Mouse (Mus musculus): ENCODE measurements at regions not wholly inside any gene's neighbourhood (a gene's known extent, or its start where the extent isn't known, plus 50 kb on each side); places are given as distances from the start of the nearest gene placed in this dataset.

- Histone ChIP-seq H3K4me1 (0 out of 2 replicates have a peak, but pooled peaks cover 4% of the 10 kb centered on the region), H3K4me2 (replicated peaks) (no peak overlapping the region), H3K9ac (replicated peaks) (no peak overlapping the region), H3K9me3 (no peaks in the 10 kb centered on the region), H3K36me3 (no peaks in the 10 kb centered on the region), H3K27ac (replicated peaks) (no peak overlapping the region), H3K4me3 (no peak overlapping the region), H3K27me3 (no peaks in the 10 kb centered on the region)
- 54% methylated on average over 1 of the region's 1 CpGs for WGBS
- ATAC-seq (replicated peaks) = no peak
These were observed 1122.8 kb upstream of the Slc10a2 start for GRCm38 (mm10) chr8:6227901-6228300.

DNA sequence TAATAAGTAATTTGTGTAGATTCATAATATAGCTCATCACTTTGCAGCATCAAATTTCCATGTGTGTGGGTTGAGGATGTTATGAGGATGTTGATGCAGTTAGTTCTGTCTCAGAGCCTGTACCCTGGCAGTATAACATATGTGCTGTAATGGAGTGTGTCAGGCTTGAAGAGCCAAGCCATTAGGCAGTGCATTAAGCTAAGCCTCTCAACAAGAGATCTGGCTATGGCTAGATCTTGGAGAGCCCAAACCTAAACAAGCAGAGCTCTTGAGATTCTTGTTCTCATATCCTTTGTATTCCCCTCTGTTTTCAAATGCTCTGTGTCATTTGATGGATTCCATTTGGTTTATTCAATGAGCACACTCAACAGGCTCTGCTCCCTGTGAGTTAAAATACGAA, 1120.0 kb upstream of the Slc10a2 start:
- 54% methylated on average over 1 of the region's 1 CpGs for WGBS

DNA sequence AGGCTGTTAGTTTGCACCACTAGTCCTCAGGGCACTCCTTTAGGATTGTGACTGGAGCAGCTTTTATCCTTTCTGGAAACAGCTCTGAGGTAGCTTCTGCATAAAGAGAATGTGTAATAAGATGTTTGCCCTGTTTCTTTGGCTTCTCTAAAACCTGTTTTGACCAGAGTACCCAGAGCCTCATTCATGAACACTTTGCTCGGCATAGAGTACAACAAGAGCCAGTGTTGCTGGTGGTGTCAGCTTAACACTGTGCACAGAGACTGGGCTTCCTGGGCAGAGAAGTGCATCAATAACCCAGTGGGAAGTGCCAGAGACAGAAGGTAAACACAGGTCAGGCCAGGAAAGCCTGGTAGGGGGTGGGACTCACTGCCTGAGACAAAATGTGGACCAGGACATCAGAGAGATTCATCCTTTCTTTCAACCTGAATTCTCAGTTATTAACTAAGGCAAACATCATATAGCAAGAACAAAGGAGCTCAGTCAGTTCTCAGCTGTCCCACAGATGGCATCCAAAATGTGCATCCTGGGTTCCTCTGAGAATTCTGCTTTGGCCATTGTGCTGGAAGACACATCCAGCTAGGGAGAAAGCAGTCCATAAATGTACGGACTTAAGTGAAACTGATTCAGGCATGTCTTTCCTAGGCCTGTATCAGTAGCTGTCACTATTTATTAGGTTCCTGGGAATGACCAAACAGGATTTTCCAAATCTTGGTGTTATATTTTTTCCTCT, 1102.6 kb upstream of the Slc10a2 start:
- H3K4me2 ChIP-seq (replicated peaks) = no peak overlapping the region
- H3K36me3 ChIP-seq = no peaks in the 10 kb centered on the region
- no peak overlapping the region for H3K4me3 ChIP-seq
- H3K27me3 ChIP-seq = no peaks in the 10 kb centered on the region
- ATAC-seq (replicated peaks) = peak; percentile 96
- H3K27ac ChIP-seq (replicated peaks) = no peak overlapping the region; the same call in 1 of the 2 replicates
- H3K9ac ChIP-seq (replicated peaks) = no peak overlapping the region
- peaks cover 7% of the 10 kb centered on the region for H3K4me1 ChIP-seq
- 24% methylated on average over 2 of the region's 2 CpGs for WGBS
- no peaks in the 10 kb centered on the region for H3K9me3 ChIP-seq

More for the DNA sequence above, 1120.0 kb upstream of the Slc10a2 start:
- H3K4me1 ChIP-seq = 0 out of 2 replicates have a peak, but pooled peaks cover 4% of the 10 kb centered on the region
- no peak overlapping the region for H3K27ac ChIP-seq (replicated peaks)
- H3K4me2 ChIP-seq (replicated peaks) = no peak overlapping the region
- no peak overlapping the region for H3K9ac ChIP-seq (replicated peaks)
- H3K4me3 ChIP-seq = no peak overlapping the region
- no peaks in the 10 kb centered on the region for H3K27me3 ChIP-seq
- H3K36me3 ChIP-seq = no peaks in the 10 kb centered on the region
- no peak for ATAC-seq (replicated peaks)
- no peaks in the 10 kb centered on the region for H3K9me3 ChIP-seq

- H3K27me3 ChIP-seq = no peaks in the 10 kb centered on the region
- peak; percentile 60; the same call in 1 of the 2 replicates for ATAC-seq (replicated peaks)
- no peak overlapping the region for H3K4me3 ChIP-seq
- no peak overlapping the region for H3K4me2 ChIP-seq (replicated peaks)
- H3K4me1 ChIP-seq = peaks cover 7% of the 10 kb centered on the region
- no peaks in the 10 kb centered on the region for H3K36me3 ChIP-seq
- no peak overlapping the region for H3K9ac ChIP-seq (replicated peaks)
- no peak overlapping the region; the same call in 1 of the 2 replicates for H3K27ac ChIP-seq (replicated peaks)
- H3K9me3 ChIP-seq = no peaks in the 10 kb centered on the region
- 13% methylated on average over 3 of the region's 3 CpGs for WGBS
These were observed 1099.0 kb upstream of the Slc10a2 start for GRCm38 (mm10) chr8:6204051-6204745.

GRCm38 (mm10) chr8:6191431-6191830, 1086.3 kb upstream of the Slc10a2 start:
- Histone ChIP-seq H3K4me3 (no peak overlapping the region), H3K4me1 (no peaks in the 10 kb centered on the region), H3K36me3 (no peaks in the 10 kb centered on the region), H3K27ac (replicated peaks) (no peak overlapping the region), H3K9ac (replicated peaks) (no peak overlapping the region), H3K27me3 (no peaks in the 10 kb centered on the region), H3K4me2 (replicated peaks) (no peak overlapping the region), H3K9me3 (no peaks in the 10 kb centered on the region)
- 97% methylated on average over 2 of the region's 2 CpGs for WGBS
- no peak for ATAC-seq (replicated peaks)

- WGBS = 80% methylated on average over 2 of the region's 2 CpGs
- no peak for ATAC-seq (replicated peaks)
- H3K27me3 ChIP-seq = no peaks in the 10 kb centered on the region
These were observed 1083.3 kb upstream of the Slc10a2 start for GRCm38 (mm10) chr8:6188422-6188821.

GRCm38 (mm10) chr8:6186561-6186960, 1081.4 kb upstream of the Slc10a2 start:
- H3K36me3 ChIP-seq = no peaks in the 10 kb centered on the region
- H3K27ac ChIP-seq (replicated peaks) = no peak overlapping the region
- no peak for ATAC-seq (replicated peaks)
- H3K4me2 ChIP-seq (replicated peaks) = no peak overlapping the region
- WGBS = 72% methylated on average over 1 of the region's 1 CpGs
- no peak overlapping the region for H3K9ac ChIP-seq (replicated peaks)
- no peaks in the 10 kb centered on the region for H3K4me1 ChIP-seq
- H3K9me3 ChIP-seq = no peaks in the 10 kb centered on the region
- no peak overlapping the region for H3K4me3 ChIP-seq
- H3K27me3 ChIP-seq = no peaks in the 10 kb centered on the region

More at GRCm38 (mm10) chr8:6188422-6188821, 1083.3 kb upstream of the Slc10a2 start:
- Histone ChIP-seq H3K4me3 (no peak overlapping the region), H3K4me1 (no peaks in the 10 kb centered on the region), H3K9me3 (no peaks in the 10 kb centered on the region), H3K27ac (replicated peaks) (no peak overlapping the region), H3K36me3 (no peaks in the 10 kb centered on the region), H3K9ac (replicated peaks) (no peak overlapping the region), H3K4me2 (replicated peaks) (no peak overlapping the region)

- no peak for ATAC-seq (replicated peaks)
- no peaks in the 10 kb centered on the region for H3K4me1 ChIP-seq
- no peaks in the 10 kb centered on the region for H3K36me3 ChIP-seq
- no peak overlapping the region for H3K9ac ChIP-seq (replicated peaks)
- WGBS = 79% methylated on average over 3 of the region's 3 CpGs
- H3K9me3 ChIP-seq = no peaks in the 10 kb centered on the region
- no peak overlapping the region for H3K4me2 ChIP-seq (replicated peaks)
- H3K4me3 ChIP-seq = no peak overlapping the region
- H3K27me3 ChIP-seq = no peaks in the 10 kb centered on the region
- no peak overlapping the region for H3K27ac ChIP-seq (replicated peaks)
These were observed 1074.5 kb upstream of the Slc10a2 start for GRCm38 (mm10) chr8:6179602-6180001.

DNA sequence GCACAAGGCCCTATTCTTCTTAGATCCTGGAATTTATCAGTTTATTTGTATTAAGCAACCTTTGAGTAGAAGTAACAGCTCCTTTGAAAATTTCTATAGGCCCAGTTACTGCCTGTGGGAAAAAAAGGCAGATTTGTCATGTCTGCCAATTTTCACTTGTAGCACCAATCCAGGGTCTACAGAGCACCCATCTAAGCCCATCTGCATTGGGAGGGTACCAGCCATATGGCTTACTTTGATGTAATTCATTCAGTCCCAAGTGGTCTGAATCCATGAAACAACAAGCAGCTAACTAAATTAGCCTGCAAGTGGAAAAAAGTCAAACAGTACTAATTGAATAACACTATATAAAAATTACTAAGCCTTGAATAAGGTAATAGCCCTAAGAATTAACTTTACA, 1061.3 kb upstream of the Slc10a2 start:
- Histone ChIP-seq H3K27me3 (no peaks in the 10 kb centered on the region), H3K4me1 (no peaks in the 10 kb centered on the region), H3K9me3 (no peaks in the 10 kb centered on the region), H3K4me2 (replicated peaks) (no peak overlapping the region), H3K9ac (replicated peaks) (no peak overlapping the region), H3K27ac (replicated peaks) (no peak overlapping the region), H3K36me3 (no peaks in the 10 kb centered on the region), H3K4me3 (no peak overlapping the region)
- ATAC-seq (replicated peaks) = no peak

GRCm38 (mm10) chr8:6165230-6165629, 1060.1 kb upstream of the Slc10a2 start:
- WGBS = 77% methylated on average over 3 of the region's 3 CpGs
- Histone ChIP-seq H3K9ac (replicated peaks) (no peak overlapping the region), H3K27ac (replicated peaks) (no peak overlapping the region), H3K4me2 (replicated peaks) (no peak overlapping the region), H3K36me3 (no peaks in the 10 kb centered on the region), H3K4me3 (no peak overlapping the region), H3K27me3 (no peaks in the 10 kb centered on the region), H3K9me3 (no peaks in the 10 kb centered on the region), H3K4me1 (no peaks in the 10 kb centered on the region)
- no peak for ATAC-seq (replicated peaks)

GRCm38 (mm10) chr8:6164758-6165157, 1059.6 kb upstream of the Slc10a2 start:
- Histone ChIP-seq H3K27ac (replicated peaks) (no peak overlapping the region), H3K36me3 (no peaks in the 10 kb centered on the region), H3K9ac (replicated peaks) (no peak overlapping the region), H3K27me3 (no peaks in the 10 kb centered on the region), H3K4me1 (no peaks in the 10 kb centered on the region), H3K9me3 (no peaks in the 10 kb centered on the region), H3K4me2 (replicated peaks) (no peak overlapping the region), H3K4me3 (no peak overlapping the region)
- 60% methylated on average over 1 of the region's 1 CpGs for WGBS
- no peak for ATAC-seq (replicated peaks)

GRCm38 (mm10) chr8:6144588-6144987, 1039.4 kb upstream of the Slc10a2 start:
- no peak overlapping the region for H3K27ac ChIP-seq (replicated peaks)
- H3K27me3 ChIP-seq = no peaks in the 10 kb centered on the region
- 76% methylated on average over 4 of the region's 4 CpGs for WGBS
- ATAC-seq (replicated peaks) = no peak
- no peaks in the 10 kb centered on the region for H3K9me3 ChIP-seq
- H3K4me2 ChIP-seq (replicated peaks) = no peak overlapping the region
- no peaks in the 10 kb centered on the region for H3K4me1 ChIP-seq
- no peak overlapping the region for H3K4me3 ChIP-seq
- H3K36me3 ChIP-seq = no peaks in the 10 kb centered on the region
- H3K9ac ChIP-seq (replicated peaks) = no peak overlapping the region
